Mouse (Mus musculus) MEL (cell line): ENCODE measurements at regions not wholly inside any gene's neighbourhood (a gene's known extent, or its start where the extent isn't known, plus 50 kb on each side); places are given as distances from the start of the nearest gene placed in this dataset.

Experiments used
- DNase-seq: peaks from one replicate; pipeline ENCODE4 v3.0.0; 2011; ENCODE audit warnings: low read depth, low spot score
- H3K27ac ChIP-seq: 2 replicates; pipeline ENCODE4 v1.5.1; 2012; ENCODE audit warnings: low read depth, mild to moderate bottlenecking, control low read depth, low read length, moderate library complexity; ENCODE audit not compliant: control insufficient read depth
- H3K27me3 ChIP-seq, 2 experiments: fragments of 150-350 bp in 1 of 2; sonication (generic) in 1 of 2; 2 replicates each; pipeline ENCODE4 v1.6.1; 2012; ENCODE audit warnings: low read length in 2 of 2, mild to moderate bottlenecking in 2 of 2, improper control_type of control experiment in 1 of 2, moderate library complexity in 1 of 2; ENCODE audit not compliant: insufficient read depth in 2 of 2, control insufficient read depth in 1 of 2
- H3K36me3 ChIP-seq, 2 experiments: 2 replicates each; pipeline ENCODE4 v1.6.1; 2012 to 2014; ENCODE audit warnings: low read length in 2 of 2, improper control_type of control experiment in 1 of 2, inconsistent platforms in 1 of 2, mild to moderate bottlenecking in 1 of 2; ENCODE audit not compliant: insufficient read depth in 2 of 2, control insufficient read depth in 1 of 2
- H3K4me1 ChIP-seq, 2 experiments: fragments of 150-350 bp in 1 of 2; sonication (generic) in 1 of 2; 2 replicates each; pipeline ENCODE4 v1.6.1; 2012; ENCODE audit warnings: low read length in 2 of 2, improper control_type of control experiment in 1 of 2, mild to moderate bottlenecking in 1 of 2; ENCODE audit not compliant: insufficient read depth in 2 of 2, control insufficient read depth in 1 of 2
- H3K4me3 ChIP-seq, 2 experiments: fragments of 150-350 bp in 1 of 2; sonication (generic) in 1 of 2; 2 replicates each; pipeline ENCODE4 v1.5.1; 2012; ENCODE audit warnings: low read depth in 2 of 2, low read length in 2 of 2, mild to moderate bottlenecking in 2 of 2, moderate library complexity in 2 of 2, control low read depth in 1 of 2, improper control_type of control experiment in 1 of 2; ENCODE audit not compliant: control insufficient read depth in 1 of 2, insufficient read depth in 1 of 2
- H3K79me2 ChIP-seq: 2 replicates; pipeline ENCODE4 v1.6.1; 2012; ENCODE audit warnings: mild to moderate bottlenecking, low read length, moderate library complexity; ENCODE audit not compliant: control insufficient read depth, poor library complexity, insufficient read depth
- H3K9ac ChIP-seq: 2 replicates; pipeline ENCODE4 v1.6.1; 2012; ENCODE audit warnings: low read depth, mild to moderate bottlenecking, control low read depth, low read length, moderate library complexity; ENCODE audit not compliant: control insufficient read depth, poor library complexity, severe bottlenecking
- H3K9me3 ChIP-seq: fragments of 150-350 bp; sonication (generic); replicated peaks from 2 replicates; pipeline ENCODE4 v1.6.1; 2012; ENCODE audit warnings: mild to moderate bottlenecking, low read length, improper control_type of control experiment, moderate library complexity; ENCODE audit not compliant: insufficient read depth
- BHLHE40 ChIP-seq: IDR thresholded peaks from 2 replicates; pipeline ENCODE4 v1.6.1; 2012; ENCODE audit warnings: low read depth, mild to moderate bottlenecking, inconsistent platforms, low read length, improper control_type of control experiment, borderline replicate concordance
- E2F4 ChIP-seq: IDR thresholded peaks from 2 replicates; pipeline ENCODE4 v1.6.1; 2011; ENCODE audit warnings: low read depth, low read length, improper control_type of control experiment, borderline replicate concordance
- EP300 ChIP-seq, 2 experiments: IDR thresholded peaks; 2 replicates each; pipeline ENCODE4 v1.6.1; 2011; ENCODE audit warnings: improper control_type of control experiment in 2 of 2, low read length in 2 of 2, low read depth in 1 of 2, mild to moderate bottlenecking in 1 of 2
- ETS1 ChIP-seq: IDR thresholded peaks from 2 replicates; pipeline ENCODE4 v1.6.1; 2012; ENCODE audit warnings: low read depth, mild to moderate bottlenecking, inconsistent platforms, low read length, improper control_type of control experiment, moderate library complexity
- GABPA ChIP-seq: IDR thresholded peaks from 2 replicates; pipeline ENCODE4 v1.6.1; 2012; ENCODE audit warnings: low read depth, mild to moderate bottlenecking, inconsistent platforms, low read length, improper control_type of control experiment, moderate library complexity
- GATA1 ChIP-seq: IDR thresholded peaks from 2 replicates; pipeline ENCODE4 v1.6.1; 2011; ENCODE audit warnings: low read depth, low read length, improper control_type of control experiment
- JUND ChIP-seq: IDR thresholded peaks from 2 replicates; pipeline ENCODE4 v1.6.1; 2011; ENCODE audit warnings: low read depth, mild to moderate bottlenecking, improper control_type of control experiment, low read length
- KAT2A ChIP-seq: conservative IDR thresholded peaks from 2 replicates; pipeline ENCODE4 v1.6.1; 2012; ENCODE audit warnings: low read depth, low read length, improper control_type of control experiment, inconsistent platforms
- MAFK ChIP-seq: IDR thresholded peaks from 2 replicates; pipeline ENCODE4 v1.6.1; 2011; ENCODE audit warnings: low read depth, mild to moderate bottlenecking, low read length, improper control_type of control experiment, borderline replicate concordance
- MAX ChIP-seq: IDR thresholded peaks from 2 replicates; pipeline ENCODE4 v1.6.1; 2011; ENCODE audit warnings: low read length, improper control_type of control experiment
- MEF2A ChIP-seq: IDR thresholded peaks from 2 replicates; pipeline ENCODE4 v1.6.1; 2014; ENCODE audit warnings: low read depth, mild to moderate bottlenecking, inconsistent platforms, low read length, improper control_type of control experiment; ENCODE audit not compliant: poor library complexity, insufficient replicate concordance, severe bottlenecking; ENCODE audit errors: extremely low read depth
- MYC ChIP-seq: IDR thresholded peaks from 2 replicates; pipeline ENCODE4 v1.6.1; 2011; ENCODE audit warnings: low read depth, mild to moderate bottlenecking, low read length, improper control_type of control experiment, moderate library complexity
- NRF1 ChIP-seq: IDR thresholded peaks from 2 replicates; pipeline ENCODE4 v1.6.1; 2014; ENCODE audit warnings: low read depth, mild to moderate bottlenecking, inconsistent platforms, low read length, improper control_type of control experiment, moderate library complexity; ENCODE audit not compliant: poor library complexity, insufficient read depth, severe bottlenecking
- POLR2A ChIP-seq, 2 experiments: IDR thresholded peaks; 2 replicates each; pipeline ENCODE4 v1.6.1; 2011 to 2012; ENCODE audit warnings: low read length in 2 of 2, mild to moderate bottlenecking in 2 of 2, control low read depth in 1 of 2, improper control_type of control experiment in 1 of 2, low read depth in 1 of 2, moderate library complexity in 1 of 2; ENCODE audit not compliant: control insufficient read depth in 1 of 2, insufficient read depth in 1 of 2, poor library complexity in 1 of 2
- POLR2AphosphoS5 ChIP-seq: IDR thresholded peaks from 2 replicates; pipeline ENCODE4 v1.6.1; 2012; ENCODE audit warnings: low read depth, borderline replicate concordance, mild to moderate bottlenecking, inconsistent platforms, low read length, moderate library complexity, mixed read lengths
- RAD21 ChIP-seq: IDR thresholded peaks from 2 replicates; pipeline ENCODE4 v1.6.1; 2011; ENCODE audit warnings: mild to moderate bottlenecking, low read depth, low read length, improper control_type of control experiment
- RCOR1 ChIP-seq: IDR thresholded peaks from 2 replicates; pipeline ENCODE4 v1.6.1; 2012; ENCODE audit warnings: low read depth, mild to moderate bottlenecking, inconsistent platforms, low read length, improper control_type of control experiment
- SIN3A ChIP-seq: IDR thresholded peaks from 2 replicates; pipeline ENCODE4 v1.6.1; 2012; ENCODE audit warnings: low read length, improper control_type of control experiment, inconsistent platforms
- TAL1 ChIP-seq: IDR thresholded peaks from 2 replicates; pipeline ENCODE4 v1.6.1; 2012; ENCODE audit warnings: mild to moderate bottlenecking, inconsistent platforms, low read length, moderate library complexity, mixed read lengths
- TBP ChIP-seq: IDR thresholded peaks from 2 replicates; pipeline ENCODE4 v1.8.0; 2011; ENCODE audit warnings: low read depth, low read length, improper control_type of control experiment
- TCF12 ChIP-seq: IDR thresholded peaks from 2 replicates; pipeline ENCODE4 v1.6.1; 2014; ENCODE audit warnings: low read depth, mild to moderate bottlenecking, inconsistent platforms, low read length, improper control_type of control experiment, moderate library complexity
- UBTF ChIP-seq: IDR thresholded peaks from 2 replicates; pipeline ENCODE4 v1.6.1; 2012; ENCODE audit warnings: low read depth, mild to moderate bottlenecking, inconsistent platforms, low read length, improper control_type of control experiment, moderate library complexity, borderline replicate concordance; ENCODE audit not compliant: insufficient read depth
- USF1 ChIP-seq: IDR thresholded peaks from 2 replicates; pipeline ENCODE4 v1.6.1; 2014; ENCODE audit warnings: low read depth, mild to moderate bottlenecking, inconsistent platforms, low read length, improper control_type of control experiment, moderate library complexity
- USF2 ChIP-seq, 2 experiments: IDR thresholded peaks; 2 replicates each; pipeline ENCODE4 v1.6.1; 2011 to 2012; ENCODE audit warnings: improper control_type of control experiment in 2 of 2, low read length in 2 of 2, borderline replicate concordance in 1 of 2, inconsistent platforms in 1 of 2, low read depth in 1 of 2, mild to moderate bottlenecking in 1 of 2; ENCODE audit not compliant: insufficient read depth in 1 of 2
- ZC3H11A ChIP-seq: IDR thresholded peaks from 2 replicates; pipeline ENCODE4 v1.6.1; 2012; ENCODE audit warnings: low read depth, mild to moderate bottlenecking, inconsistent platforms, low read length, improper control_type of control experiment
- ZMIZ1 ChIP-seq: IDR thresholded peaks from 2 replicates; pipeline ENCODE4 v1.6.1; 2012; ENCODE audit warnings: low read depth, mild to moderate bottlenecking, inconsistent platforms, low read length, improper control_type of control experiment, moderate library complexity

DNA sequence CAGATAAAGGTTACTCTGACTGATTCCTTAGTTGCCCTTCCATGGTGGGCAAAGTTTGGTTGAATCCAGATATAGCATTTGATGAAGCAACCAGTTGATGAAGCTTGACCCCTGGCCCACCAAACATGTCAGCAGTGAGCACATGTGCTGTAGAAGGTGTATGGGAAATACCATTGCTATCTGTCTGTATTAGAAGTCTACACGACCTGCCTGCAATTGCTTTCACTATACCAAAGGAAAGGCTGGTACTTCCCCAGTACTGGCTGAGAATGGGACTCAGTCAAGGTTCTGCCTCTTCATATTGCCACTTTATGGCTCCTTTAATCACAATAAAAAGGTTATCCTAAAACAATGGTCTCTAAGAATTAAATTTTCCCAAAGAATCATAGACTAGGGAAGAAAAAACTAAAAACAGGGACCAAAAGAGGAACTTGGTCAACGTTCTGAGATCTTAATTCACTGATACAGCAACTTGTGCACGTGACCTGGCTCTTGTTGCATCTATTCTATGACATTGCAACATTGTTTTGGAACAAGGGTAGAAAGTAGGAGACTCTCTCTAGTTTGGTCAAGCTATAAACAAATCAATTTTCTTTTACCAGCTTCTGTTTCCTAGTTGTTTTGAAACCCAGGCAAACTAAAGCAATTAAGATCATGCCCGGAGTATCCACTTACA, 284.0 kb downstream of the Rapgef2 start (continued):
- TF ChIP-seq MEF2A (no peak), RCOR1 (peak; percentile 57; the same call in 1 of the 2 replicates), POLR2A (IDR thresholded peaks at IDR 0.05; ENCODE audit: control insufficient read depth in 1 of 2, insufficient read depth in 1 of 2, low read depth in 1 of 2, low read length in 2 of 2, poor library complexity in 1 of 2) (0 out of 4 replicates have a peak, but pooled peaks of 1 of the 2 experiments have one; percentile 19)

DNA sequence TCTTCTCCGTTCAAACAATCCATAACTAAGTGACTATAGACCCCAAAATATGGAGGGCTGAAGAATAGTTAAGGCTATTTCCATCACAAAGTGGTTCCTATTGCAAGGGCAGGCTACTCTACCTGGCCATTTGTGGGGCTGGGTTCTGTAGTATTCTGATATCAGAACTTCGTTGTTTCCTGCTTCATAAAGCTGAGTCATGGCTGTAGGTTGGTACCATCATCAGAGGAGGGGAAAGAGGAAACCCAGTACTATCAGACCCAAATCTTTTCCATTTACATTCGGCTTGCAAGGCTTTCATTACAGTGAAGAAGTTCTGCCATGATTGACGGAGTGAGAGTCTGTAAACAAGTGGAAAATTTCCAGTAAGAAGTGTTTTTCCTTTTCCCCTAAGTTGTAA, 284.6 kb downstream of the Rapgef2 start:
- Histone ChIP-seq H3K4me3 (peak overlapping the region; percentile 13 to 61), H3K9ac (no peak overlapping the region), H3K4me1 (peaks cover 20 to 29% of the 10 kb centered on the region in 2 experiments), H3K27ac (peak overlapping the region; percentile 92), H3K79me2 (no peaks in the 10 kb centered on the region), H3K27me3 (no peaks in the 10 kb centered on the region), H3K36me3 (peaks cover 0 to 27% of the 10 kb centered on the region in 2 experiments; a peak in 2 of 4 replicates), H3K9me3 (no peaks in the 10 kb centered on the region)
- peak; percentile 75 for DNase-seq
- TF ChIP-seq TBP (no peak), GABPA (peak; percentile 65; the same call in 1 of the 2 replicates), BHLHE40 (0 out of 2 replicates have a peak, but pooled peaks have one; percentile 28), SIN3A (peak; percentile 1; the same call in 1 of the 2 replicates), JUND (0 out of 2 replicates have a peak, but pooled peaks have one; percentile 33), MAFK (0 out of 2 replicates have a peak, but pooled peaks have one; percentile 37), ETS1 (peak; percentile 68), RCOR1 (peak; percentile 65), EP300 (IDR thresholded peaks at IDR 0.05; ENCODE audit: low read depth in 1 of 2, low read length in 2 of 2) (peak; percentile 61 to 68; a peak in 3 of 4 replicates), TCF12 (0 out of 2 replicates have a peak, but pooled peaks have one; percentile 25), UBTF (no peak), GATA1 (peak; percentile 36), MYC (no peak)

DNA sequence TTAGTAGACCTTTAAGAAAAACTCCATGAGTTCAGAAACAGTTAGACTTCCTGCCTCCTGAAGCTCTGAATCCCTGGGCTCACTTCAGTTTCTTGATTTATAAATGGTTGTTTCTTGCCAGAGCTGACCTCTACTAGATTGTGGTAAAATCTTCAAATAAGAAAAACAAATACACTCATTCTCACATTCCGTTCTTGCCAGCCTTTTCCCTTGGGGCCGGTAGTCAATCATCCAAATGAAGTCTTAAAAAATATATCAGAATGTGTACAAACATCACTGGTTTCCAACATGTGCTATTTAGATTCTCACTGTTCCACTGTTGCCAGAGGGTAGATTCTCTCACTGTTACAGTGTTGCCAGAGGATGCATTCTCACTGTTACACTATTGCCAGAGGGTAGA, 286.0 kb downstream of the Rapgef2 start:
- Histone ChIP-seq H3K9me3 (no peaks in the 10 kb centered on the region), H3K9ac (no peak overlapping the region), H3K36me3 (peaks cover 0 to 27% of the 10 kb centered on the region in 2 experiments; a peak in 2 of 4 replicates), H3K79me2 (no peaks in the 10 kb centered on the region), H3K27me3 (no peaks in the 10 kb centered on the region), H3K27ac (no peak overlapping the region), H3K4me3 (no peak overlapping the region), H3K4me1 (peaks cover 20 to 29% of the 10 kb centered on the region in 2 experiments)
- DNase-seq: no peak
- TF ChIP-seq ETS1 (no peak), ZMIZ1 (no peak), KAT2A (no peak), MAX (no peak), TAL1 (no peak), EP300 (IDR thresholded peaks at IDR 0.05; ENCODE audit: low read depth in 1 of 2, low read length in 2 of 2) (no peak), GABPA (no peak), NRF1 (no peak), ZC3H11A (no peak), RAD21 (no peak), POLR2AphosphoS5 (no peak), BHLHE40 (no peak), USF2 (IDR thresholded peaks at IDR 0.05; ENCODE audit: borderline replicate concordance in 1 of 2, insufficient read depth in 1 of 2, low read depth in 1 of 2, low read length in 2 of 2) (no peak), MYC (no peak), E2F4 (no peak), USF1 (no peak)
